ENCODE assay signal across 27 mouse cellular contexts in the genomic region with DNA sequence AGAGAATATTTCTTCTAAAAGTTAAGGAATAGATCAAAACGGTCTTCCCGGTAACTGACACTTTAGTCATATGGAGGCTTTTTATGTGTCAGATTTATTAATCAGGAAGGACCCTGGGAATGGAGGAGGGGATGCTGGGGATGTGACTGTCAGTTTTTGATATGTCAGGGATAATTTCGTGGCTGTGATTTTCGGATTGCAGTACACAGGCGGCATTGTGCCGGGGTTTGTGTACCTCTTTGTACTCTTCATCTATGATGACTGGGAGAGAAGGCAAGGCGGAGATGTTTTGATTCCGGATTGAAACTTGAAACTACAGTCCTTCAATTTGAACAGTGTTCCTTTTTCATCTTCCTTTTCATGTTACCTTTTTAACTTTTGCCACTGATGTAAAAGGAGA.
A peak's percentile ranks its signal among the peaks of the same experiment; 100 is the strongest.
DNase-seq lines count a peak whose midpoint lies in the region; ATAC-seq lines count a peak whose summit lies in the region.
"Had no signal": no experiment of that assay in that cellular context is flagged by ENCODE, and none has a peak within 500 bp of the region (broad histone marks: within the 10 kb centered on the region; RNA-seq: fewer than 3 reads in every experiment).

No protein-coding gene starts in this region.

- H3K4me2 ChIP-seq in midbrain, embryonic 12.5 days (replicated peaks): no peak overlapping the region
- H3K4me2 ChIP-seq in midbrain, embryonic 11.5 days: no peak overlapping the region
- no peak overlapping the region for H3K4me2 ChIP-seq in embryonic facial prominence, embryonic 14.5 days (ENCODE audit: low read depth, low read length)
- H3K4me2 ChIP-seq: embryonic facial prominence, embryonic 15.5 days; forebrain, embryonic 15.5 days; heart, embryonic 13.5 days; hindbrain, embryonic 14.5 days had no signal

- no peak overlapping the region for H3K9ac ChIP-seq in midbrain, embryonic 12.5 days (replicated peaks)
- H3K9ac ChIP-seq in midbrain, embryonic 11.5 days (ENCODE audit: low read length): no peak overlapping the region
- no peak overlapping the region for H3K9ac ChIP-seq in embryonic facial prominence, embryonic 14.5 days (ENCODE audit: low read depth, low read length)
- H3K9ac ChIP-seq: embryonic facial prominence, embryonic 15.5 days; forebrain, embryonic 15.5 days; heart, embryonic 13.5 days; hindbrain, embryonic 14.5 days had no signal

- ATAC-seq in midbrain, embryonic 12.5 days (ENCODE audit: low FRiP score, low read depth): 0 out of 2 replicates have a peak, but pooled peaks have one; percentile 50
- no peak for ATAC-seq in midbrain, embryonic 11.5 days (ENCODE audit: low FRiP score)
- ATAC-seq in embryonic facial prominence, embryonic 14.5 days (ENCODE audit: low read depth): no peak
- no peak for ATAC-seq in megakaryocyte progenitor cell, adult 5-6 weeks (replicated peaks; ENCODE audit: poor library complexity)
- ATAC-seq: forebrain, embryonic 15.5 days; hindbrain, postnatal 0 days; Patski had no signal

- no peaks in the 10 kb centered on the region for H3K36me3 ChIP-seq in midbrain, embryonic 12.5 days
- no peaks in the 10 kb centered on the region for H3K36me3 ChIP-seq in midbrain, embryonic 11.5 days (ENCODE audit: control insufficient read depth, insufficient read depth, low read length)
- no peaks in the 10 kb centered on the region for H3K36me3 ChIP-seq in embryonic facial prominence, embryonic 14.5 days (ENCODE audit: control insufficient read depth, insufficient read depth, low read length)
- H3K36me3 ChIP-seq: embryonic facial prominence, embryonic 15.5 days; forebrain, embryonic 15.5 days; G1E; heart, embryonic 10.5 days; heart, embryonic 13.5 days had no signal

- H3K27ac ChIP-seq in midbrain, embryonic 12.5 days (replicated peaks): no peak overlapping the region
- H3K27ac ChIP-seq in midbrain, embryonic 11.5 days (ENCODE audit: low read depth, low read length): no peak overlapping the region
- H3K27ac ChIP-seq in embryonic facial prominence, embryonic 14.5 days (replicated peaks; ENCODE audit: low read depth, low read length): no peak overlapping the region
- H3K27ac ChIP-seq: embryonic facial prominence, embryonic 15.5 days; forebrain, embryonic 15.5 days; heart, adult 2 months; heart, embryonic 10.5 days; heart, embryonic 13.5 days; hindbrain, embryonic 14.5 days; hindbrain, postnatal 0 days had no signal

- no peaks in the 10 kb centered on the region for H3K27me3 ChIP-seq in midbrain, embryonic 12.5 days
- no peaks in the 10 kb centered on the region for H3K27me3 ChIP-seq in midbrain, embryonic 11.5 days (ENCODE audit: control insufficient read depth, insufficient read depth, low read length)
- no peaks in the 10 kb centered on the region for H3K27me3 ChIP-seq in embryonic facial prominence, embryonic 14.5 days (replicated peaks; ENCODE audit: control insufficient read depth, insufficient read depth, low read length)
- H3K27me3 ChIP-seq: CH12.LX; embryonic facial prominence, embryonic 15.5 days; forebrain, embryonic 15.5 days; heart, embryonic 13.5 days had no signal

- intact Hi-C loops in left cerebral cortex, postnatal 25 days (cut with DNase I): no loop called here

- 69% methylated on average over 8 of the region's 8 CpGs for WGBS in midbrain, embryonic 12.5 days
- WGBS in midbrain, embryonic 11.5 days: 85% methylated on average over 8 of the region's 8 CpGs
- 43% methylated on average over 8 of the region's 8 CpGs for WGBS in embryonic facial prominence, embryonic 14.5 days

- H3K4me3 ChIP-seq in midbrain, embryonic 12.5 days: no peak overlapping the region
- H3K4me3 ChIP-seq in midbrain, embryonic 11.5 days (ENCODE audit: low read depth, low read length): no peak overlapping the region
- H3K4me3 ChIP-seq in embryonic facial prominence, embryonic 14.5 days (ENCODE audit: low read depth, low read length): no peak overlapping the region
- H3K4me3 ChIP-seq: embryonic facial prominence, embryonic 15.5 days; forebrain, embryonic 15.5 days; heart, adult 2 months; heart, embryonic 10.5 days; heart, embryonic 13.5 days had no signal

- no peak for DNase-seq in midbrain, embryonic 11.5 days (ENCODE audit: low spot score, missing footprints)
- peak; percentile 7 for DNase-seq in retina, postnatal 1 day
- DNase-seq in retina, embryonic 14.5 days (ENCODE audit: low spot score): no peak
- peak; percentile 10 for DNase-seq in embryonic facial prominence, embryonic 14.5 days (ENCODE audit: low spot score)
- DNase-seq in left cerebral cortex, postnatal 25 days (ENCODE audit: low spot score in 2 of 2): no peak
- DNase-seq: adrenal gland, postnatal 10 days; B cell, adult 2 months; cerebellum, adult 11 months; cerebellum, adult 2 months; cerebellum, adult 9-11 months; cerebellum, postnatal 25 days; gastrocnemius, postnatal 10 days; gastrocnemius, postnatal 36 days; heart, adult 2 months; heart, postnatal 14 days; heart, postnatal 4 days had no signal

- no peaks in the 10 kb centered on the region for H3K9me3 ChIP-seq in midbrain, embryonic 12.5 days
- no peaks in the 10 kb centered on the region for H3K9me3 ChIP-seq in midbrain, embryonic 11.5 days (ENCODE audit: control insufficient read depth, low read length)
- H3K9me3 ChIP-seq in embryonic facial prominence, embryonic 14.5 days (ENCODE audit: control insufficient read depth, low read length): no peaks in the 10 kb centered on the region
- H3K9me3 ChIP-seq: embryonic facial prominence, embryonic 15.5 days; forebrain, embryonic 15.5 days; G1E; heart, embryonic 10.5 days; heart, embryonic 13.5 days had no signal

- no peaks in the 10 kb centered on the region for H3K4me1 ChIP-seq in midbrain, embryonic 12.5 days
- H3K4me1 ChIP-seq in midbrain, embryonic 11.5 days (ENCODE audit: control insufficient read depth, insufficient read depth, low read length): no peaks in the 10 kb centered on the region
- H3K4me1 ChIP-seq in embryonic facial prominence, embryonic 14.5 days (ENCODE audit: control insufficient read depth, insufficient read depth, low read length): no peaks in the 10 kb centered on the region
- H3K4me1 ChIP-seq: embryonic facial prominence, embryonic 15.5 days; forebrain, embryonic 15.5 days; heart, embryonic 10.5 days; heart, embryonic 13.5 days had no signal

Comparison
In these comparisons a context has a peak if more than half of its experiments do, and no peak if none do; other contexts are left out.
1. DNase-seq: peak in retina, postnatal 1 day (single experiment) and embryonic facial prominence, embryonic 14.5 days (single experiment); none in midbrain, embryonic 11.5 days (single experiment), retina, embryonic 14.5 days (single experiment) and left cerebral cortex, postnatal 25 days (0 of 2).